Mouse (Mus musculus): ENCODE data around the gene Pde4c.

Pde4c gene

DNA sequence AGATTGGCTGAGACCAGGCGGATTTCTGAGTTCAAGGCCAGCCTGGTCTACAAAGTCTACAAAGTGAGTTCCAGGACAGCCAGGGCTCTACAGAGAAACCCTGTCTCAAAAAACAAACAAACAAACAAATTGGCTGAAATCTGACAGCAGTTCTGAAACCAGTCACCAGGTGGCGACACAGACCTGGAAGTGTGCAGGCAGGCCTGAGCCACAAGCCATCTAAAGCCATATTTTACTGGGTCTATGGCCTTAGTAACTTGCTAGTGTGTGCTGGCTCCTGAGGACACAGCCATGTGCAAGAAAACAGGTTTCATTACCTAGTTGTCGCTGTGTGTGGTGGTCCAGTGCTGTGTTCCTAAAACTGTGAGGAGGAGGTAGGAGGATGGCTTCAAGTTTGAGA, 2.8 kb upstream of the Pde4c start:
- peak; percentile 88 for DNase-seq (ENCODE audit: low read depth, low spot score)

DNA sequence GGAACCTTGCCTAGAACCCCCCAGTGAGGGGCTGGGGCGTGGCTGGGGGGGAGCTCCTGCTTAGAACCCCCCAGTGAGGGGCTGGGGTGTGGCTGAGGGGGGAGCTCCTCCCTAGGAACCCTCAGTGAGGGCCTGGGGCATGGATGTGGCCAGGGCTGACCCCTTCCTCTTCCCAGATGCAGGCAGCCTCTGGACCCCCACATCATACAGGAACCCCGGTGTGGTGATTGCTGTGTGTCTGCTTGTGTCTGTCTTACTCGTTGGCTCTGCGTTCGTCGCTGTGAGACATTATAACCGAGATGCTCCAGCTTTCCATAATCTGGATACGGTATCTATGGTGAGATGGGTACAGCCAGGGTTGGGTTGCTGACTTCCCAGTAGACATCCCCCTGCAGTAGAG, 1.9 kb upstream of the Pde4c start:
- no peak for DNase-seq (ENCODE audit: low read depth, low spot score)

DNA sequence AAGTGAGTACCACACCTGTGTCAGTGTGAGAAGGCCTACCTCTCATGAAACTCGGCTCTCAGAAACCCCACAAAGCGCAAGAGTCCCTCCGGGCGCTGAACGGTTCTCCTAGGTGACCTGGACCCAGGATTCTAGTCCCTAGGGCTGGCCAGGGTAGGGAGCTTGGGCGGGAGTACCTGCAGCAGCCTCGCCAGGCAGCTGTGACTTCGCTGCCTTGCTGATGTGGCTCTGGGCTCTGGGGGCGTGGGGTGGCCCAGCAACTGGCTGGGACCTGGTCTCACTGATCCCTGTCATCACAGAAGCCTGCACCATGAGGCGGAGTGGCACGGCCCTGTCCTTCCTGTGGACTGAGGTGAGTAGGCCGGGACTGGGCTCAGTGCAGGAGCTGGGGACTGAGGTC, 696 bp downstream of the Pde4c start:
- no peak for DNase-seq (ENCODE audit: low read depth, low spot score)

DNA sequence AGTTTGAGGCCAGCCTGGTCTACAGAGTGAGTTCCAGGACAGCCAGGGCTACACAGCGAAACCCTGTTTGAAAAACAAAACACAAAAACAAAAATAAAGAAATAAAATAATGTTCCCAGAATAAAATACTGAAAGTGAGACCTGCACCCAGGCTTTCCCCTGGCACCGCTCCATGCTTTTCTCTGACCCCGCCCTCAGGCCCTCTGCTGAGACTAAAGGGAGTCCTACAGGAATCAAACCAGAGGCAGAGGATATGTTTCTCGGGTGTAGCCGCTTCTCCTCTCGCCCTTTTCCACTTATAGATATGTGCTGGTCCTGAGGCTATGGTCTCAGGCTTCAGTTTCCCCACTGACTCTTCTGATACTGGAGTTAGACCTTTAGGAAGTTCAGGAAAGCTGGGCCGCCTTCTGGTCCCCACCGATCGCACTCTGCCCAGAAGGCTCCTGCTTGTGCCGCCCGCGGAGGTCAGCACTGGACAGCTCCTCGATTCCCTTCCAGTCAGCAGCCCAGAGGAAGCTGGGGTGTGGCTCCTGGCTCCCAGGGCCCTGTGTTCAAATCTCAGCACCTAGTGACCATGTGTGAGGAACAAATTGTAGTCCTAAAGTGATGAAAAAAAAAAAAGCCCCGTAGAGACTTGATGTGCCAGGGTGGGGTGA, 2.4 kb downstream of the Pde4c start:
- DNase-seq (ENCODE audit: low read depth, low spot score), result peak; percentile 50

DNA sequence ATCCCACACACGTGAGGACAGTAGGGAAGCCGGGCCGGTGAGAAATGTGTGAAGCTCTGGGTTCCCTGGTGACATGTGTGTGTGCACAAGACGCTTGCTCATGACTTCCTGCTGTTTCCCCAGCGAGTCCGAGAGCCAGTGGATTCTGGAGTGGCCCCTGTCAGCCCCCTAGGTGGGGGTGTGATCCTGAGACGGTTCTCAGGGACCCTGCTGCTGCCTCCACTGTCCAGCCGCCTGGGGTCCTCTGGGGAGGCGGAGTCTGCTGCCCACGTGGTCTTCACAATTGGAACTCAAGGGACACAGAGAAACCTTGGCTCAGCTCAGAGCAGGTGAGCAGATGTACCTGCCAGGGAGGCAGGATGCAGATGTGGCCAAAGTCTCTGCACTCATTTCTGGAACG, 3.2 kb downstream of the Pde4c start:
- no peak for DNase-seq (ENCODE audit: low read depth, low spot score)

DNA sequence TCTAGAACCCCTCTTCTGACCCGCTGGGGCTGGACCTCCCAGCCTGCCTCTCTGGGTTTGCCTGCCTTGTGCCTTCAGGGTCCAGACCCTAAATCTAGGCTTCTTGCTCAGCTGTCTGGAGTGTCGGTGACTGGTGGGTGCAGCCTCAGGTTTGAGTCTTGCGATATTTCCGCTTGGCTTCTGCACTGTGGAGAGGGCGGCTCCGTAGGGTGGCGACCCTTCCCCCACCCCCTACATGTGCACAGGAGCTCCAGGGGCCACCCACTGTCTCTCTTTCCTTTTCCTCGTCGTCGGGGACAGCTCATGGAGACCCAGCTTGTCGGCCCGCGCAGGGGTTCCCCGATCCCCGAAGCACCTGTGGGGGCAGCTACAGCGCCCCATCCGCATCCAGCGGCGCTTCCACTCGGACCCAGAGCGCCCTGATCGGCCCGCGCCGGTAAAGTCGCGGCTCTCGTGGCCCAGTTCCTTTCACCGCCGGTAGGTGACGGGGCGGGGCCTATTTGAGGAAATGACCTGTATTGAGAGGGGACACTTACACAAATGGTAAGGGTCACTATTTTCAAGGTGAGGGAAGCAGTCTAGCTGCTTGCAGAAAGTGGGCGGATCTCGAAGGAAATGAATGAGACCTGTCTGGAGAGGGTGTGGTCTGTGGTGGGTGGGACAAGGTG, 6.4 kb downstream of the Pde4c start:
- DNase-seq (ENCODE audit: low read depth, low spot score), result peak; percentile 94

DNA sequence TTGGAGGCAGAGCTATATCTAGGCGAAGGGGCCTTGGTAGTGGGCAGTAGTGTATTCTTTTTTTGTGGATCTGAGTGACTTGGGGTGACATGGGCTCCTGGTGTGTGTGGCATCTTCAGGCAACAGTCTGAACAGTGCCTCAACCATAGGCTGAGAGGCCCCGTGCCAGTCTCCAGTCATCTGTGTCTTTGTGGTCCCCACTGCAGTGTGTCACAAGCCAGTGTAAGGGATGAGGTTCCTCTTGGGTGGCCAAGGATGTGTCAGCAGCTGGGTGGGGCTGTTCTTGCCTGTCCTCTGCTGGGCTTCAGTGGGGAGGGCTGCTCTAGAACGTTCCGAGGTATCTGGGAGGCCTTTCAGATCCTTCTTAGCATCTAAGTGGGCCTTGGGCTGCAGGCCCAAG, 7.4 kb downstream of the Pde4c start:
- no peak for DNase-seq (ENCODE audit: low read depth, low spot score)

DNA sequence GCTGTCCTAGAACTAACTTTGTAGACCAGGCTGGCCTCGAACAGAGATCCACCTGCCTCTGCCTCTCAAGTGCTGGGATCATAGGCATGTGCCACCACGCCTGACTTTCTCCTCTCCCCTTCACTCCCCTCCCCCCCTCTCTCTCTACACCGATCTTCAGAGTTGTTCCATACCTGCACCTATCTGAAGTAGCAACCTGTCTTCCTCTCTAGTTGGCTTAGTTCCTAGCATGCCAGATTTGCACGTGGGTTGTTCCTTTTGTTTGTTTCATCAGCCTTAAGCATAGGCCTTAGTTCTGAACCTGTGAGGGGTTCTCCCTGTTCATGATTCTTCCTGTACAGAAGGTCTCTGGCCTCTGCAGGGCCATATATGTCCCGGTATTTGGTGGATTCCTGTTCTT, 14.2 kb downstream of the Pde4c start:
- no peak for DNase-seq (ENCODE audit: low read depth, low spot score)

DNA sequence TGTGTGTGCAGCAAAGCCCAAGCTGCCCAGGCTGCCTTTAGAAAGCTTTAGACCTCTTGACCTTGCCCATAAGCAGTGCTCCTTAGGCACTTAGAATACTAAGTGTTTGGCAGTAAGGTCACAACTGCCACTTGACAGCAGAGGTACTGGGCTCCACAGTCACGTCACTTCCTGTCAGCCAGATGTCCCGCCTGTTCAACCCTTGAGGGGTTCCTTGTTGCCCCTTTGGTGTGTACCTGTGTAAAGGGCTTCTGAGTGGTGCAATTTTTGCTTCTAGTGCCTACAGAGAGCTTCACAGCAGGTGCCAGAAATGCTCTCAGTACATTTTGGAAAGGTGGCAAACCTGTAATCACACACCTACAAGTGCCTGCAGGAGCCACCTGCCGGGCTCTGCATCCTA, 14.7 kb downstream of the Pde4c start:
- DNase-seq (ENCODE audit: low read depth, low spot score), result no peak

DNA sequence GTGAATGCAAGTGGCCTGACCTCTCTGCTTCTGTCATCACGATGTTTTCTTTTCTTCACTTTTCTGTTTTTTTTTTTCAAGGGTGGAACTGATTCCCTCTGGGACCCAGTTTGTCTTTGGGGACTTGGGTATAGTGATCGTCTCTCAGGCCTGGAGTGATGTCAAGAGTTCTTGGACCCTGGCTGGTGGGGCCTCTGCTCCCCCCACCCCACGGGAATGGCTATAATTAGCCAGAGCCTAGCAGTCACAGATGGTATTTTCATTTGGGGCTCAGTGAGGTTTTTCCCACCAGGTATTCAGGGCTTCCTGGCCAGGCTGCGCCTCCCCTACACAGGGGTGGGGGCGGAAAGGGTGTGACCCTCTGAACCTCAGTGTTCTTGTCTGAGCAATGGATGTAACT, 18.1 kb downstream of the Pde4c start:
- no peak for DNase-seq (ENCODE audit: low read depth, low spot score)

DNA sequence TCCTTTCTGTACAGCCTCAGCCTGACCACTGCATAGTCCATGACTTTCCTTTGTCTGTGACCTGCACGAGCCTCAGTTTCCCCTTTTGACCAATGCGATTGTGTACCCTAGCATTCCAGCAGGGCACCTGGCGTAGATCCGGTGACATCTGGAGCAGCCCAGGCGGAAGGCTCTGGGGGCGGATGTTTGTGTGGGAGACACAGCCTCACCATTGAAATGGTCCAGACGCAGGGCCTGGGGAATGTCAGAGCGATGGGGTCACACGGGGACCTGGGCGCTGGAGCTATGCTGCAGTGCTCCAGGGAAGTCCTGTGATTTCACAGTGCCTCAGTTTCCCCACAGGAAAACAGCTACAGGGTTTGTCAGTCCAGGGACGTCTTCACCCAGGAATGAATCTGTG, 18.7 kb downstream of the Pde4c start:
- no peak for DNase-seq (ENCODE audit: low read depth, low spot score)

DNA sequence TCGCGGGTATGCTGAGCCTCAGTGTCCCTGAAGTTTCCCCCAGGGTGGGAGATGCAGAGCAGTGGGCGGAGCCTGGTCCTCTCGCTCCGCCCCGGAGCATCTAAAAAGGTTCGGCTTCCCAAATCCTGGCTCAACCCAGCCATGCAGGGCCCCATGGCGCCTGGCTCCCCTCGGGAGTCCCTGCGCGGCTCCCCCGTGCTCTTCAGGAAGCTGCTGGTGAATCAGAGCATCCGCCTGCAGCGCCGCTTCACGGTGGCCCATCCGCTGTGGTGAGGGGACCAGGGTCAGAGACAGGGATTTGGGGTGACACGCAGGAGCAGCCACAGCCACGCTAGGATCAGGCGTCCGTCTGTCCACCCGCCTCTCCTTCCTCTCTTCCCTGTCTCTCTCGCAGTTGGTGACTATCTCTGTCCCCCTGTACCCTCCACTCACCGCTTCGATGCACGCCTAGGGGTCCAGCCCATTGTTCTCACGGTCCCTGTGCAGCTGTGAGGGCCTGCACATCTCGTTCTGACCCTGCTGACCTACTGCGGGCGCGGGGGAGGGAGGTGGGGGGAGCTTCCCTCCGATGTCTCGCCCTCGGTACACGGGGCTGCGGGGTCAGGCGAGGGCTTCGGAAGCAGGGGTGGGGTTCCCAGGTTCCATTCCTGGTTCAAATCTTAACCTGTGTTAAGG, 19.6 kb downstream of the Pde4c start:
- no peak for DNase-seq (ENCODE audit: low read depth, low spot score)

DNA sequence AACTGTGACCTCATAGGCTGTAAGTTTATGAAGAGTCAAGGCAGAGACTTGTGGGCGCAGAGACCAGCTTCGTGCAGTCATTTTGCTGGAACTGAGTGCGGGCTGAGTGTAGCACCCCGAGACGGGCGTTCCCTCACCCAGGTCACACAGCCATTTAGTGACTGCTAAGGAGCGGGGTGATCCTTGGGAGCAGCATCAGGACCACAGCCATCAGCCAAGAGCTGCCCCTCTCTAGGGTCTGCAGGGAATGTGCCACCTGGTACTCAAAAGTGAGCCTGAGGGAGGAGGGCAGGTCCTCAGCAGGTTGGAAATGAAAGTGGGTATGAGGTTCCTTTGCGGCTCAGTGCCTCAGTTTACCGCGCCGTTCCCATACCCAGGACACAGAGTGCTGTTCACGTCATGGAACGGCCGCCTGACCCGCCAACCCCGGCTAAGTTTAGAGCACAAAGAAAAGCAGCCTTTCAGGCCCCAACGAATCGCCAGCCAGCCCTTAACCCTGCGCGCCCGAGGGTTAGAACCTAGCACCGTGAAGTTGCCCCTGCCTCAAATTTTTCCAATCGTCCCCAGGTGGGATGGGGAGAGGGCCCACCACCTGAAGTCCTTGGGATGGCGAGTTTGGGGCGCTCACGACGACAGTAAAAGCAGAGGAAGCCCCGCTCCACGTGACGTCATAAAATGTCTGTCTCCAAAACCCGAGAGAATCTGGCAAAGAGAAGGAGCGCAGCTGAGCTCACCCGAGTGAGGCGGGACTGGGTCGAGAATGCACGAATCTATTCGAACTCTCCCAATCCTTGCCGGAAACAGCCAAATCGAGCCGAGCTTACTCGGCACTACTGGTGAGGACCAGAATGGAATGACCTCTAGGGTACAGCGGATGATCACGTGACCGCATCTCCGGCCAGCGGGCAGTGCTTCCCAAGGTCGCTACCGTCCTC, 20.4 kb downstream of the Pde4c start:
- peak; percentile 63 for DNase-seq (ENCODE audit: low read depth, low spot score)

DNA sequence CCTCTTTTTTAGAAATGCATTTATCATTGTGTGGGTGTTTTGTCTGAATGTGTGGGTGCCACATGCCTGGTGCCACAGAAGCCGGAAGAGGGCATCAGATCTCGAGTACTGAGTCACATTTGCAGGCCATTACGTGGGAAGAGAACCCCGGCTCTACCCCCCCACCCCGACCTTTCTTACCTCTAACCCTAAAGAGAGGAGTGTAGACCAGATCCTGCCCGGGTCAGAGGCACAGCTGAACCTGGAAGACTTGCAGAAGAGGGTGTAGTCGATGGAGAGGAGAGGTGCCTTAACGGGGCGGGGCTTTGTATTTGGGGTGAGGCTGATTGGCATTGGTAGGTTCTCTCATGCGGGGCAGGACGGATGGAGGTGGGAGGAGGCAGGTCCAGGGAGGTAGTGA, 21.3 kb downstream of the Pde4c start:
- no peak for DNase-seq (ENCODE audit: low read depth, low spot score)

DNA sequence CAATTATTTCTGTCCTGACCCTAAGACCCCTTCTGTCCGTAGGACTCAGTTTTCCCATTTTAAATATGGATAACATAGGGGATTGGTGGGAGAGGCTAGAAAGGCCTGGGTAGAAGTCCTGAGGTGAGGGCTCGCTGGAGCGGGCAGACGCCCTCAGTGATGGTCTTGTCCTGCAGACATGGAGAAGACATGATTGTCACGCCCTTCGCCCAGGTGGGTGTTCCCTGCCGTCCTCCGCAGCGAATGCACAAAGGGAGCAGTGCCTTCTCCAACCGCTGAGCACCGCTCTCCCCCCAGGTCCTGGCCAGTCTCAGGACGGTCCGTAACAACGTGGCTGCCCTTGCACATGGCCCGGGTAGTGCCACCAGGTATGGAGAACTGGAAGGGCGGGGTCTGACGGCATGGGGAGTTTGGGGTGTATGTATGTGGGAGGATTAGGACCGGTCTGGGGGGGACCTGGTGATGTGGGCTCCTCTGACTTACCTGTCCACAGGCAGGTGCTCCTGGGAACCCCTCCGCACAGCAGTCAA, 22.2 kb downstream of the Pde4c start:
- DNase-seq (ENCODE audit: low read depth, low spot score), result no peak

DNA sequence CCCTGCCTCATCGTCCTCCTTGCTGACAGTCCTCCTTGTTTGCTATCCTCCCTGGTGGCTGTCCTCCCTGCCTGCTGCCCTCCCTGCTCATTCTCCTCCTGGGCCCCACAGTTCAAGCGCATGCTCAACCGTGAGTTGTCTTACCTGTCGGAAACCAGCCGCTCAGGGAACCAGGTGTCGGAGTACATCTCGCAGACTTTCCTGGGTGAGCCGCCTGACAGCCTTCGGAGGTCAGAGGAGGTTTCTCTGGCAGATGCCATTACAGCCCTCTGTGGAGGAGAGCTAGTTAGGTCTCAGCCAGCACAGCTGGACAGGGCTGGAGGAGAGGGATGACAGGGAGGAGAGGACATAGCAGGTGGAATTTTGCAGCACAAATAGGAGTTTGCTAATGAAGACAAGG, 23.2 kb downstream of the Pde4c start:
- DNase-seq (ENCODE audit: low read depth, low spot score), result no peak

DNA sequence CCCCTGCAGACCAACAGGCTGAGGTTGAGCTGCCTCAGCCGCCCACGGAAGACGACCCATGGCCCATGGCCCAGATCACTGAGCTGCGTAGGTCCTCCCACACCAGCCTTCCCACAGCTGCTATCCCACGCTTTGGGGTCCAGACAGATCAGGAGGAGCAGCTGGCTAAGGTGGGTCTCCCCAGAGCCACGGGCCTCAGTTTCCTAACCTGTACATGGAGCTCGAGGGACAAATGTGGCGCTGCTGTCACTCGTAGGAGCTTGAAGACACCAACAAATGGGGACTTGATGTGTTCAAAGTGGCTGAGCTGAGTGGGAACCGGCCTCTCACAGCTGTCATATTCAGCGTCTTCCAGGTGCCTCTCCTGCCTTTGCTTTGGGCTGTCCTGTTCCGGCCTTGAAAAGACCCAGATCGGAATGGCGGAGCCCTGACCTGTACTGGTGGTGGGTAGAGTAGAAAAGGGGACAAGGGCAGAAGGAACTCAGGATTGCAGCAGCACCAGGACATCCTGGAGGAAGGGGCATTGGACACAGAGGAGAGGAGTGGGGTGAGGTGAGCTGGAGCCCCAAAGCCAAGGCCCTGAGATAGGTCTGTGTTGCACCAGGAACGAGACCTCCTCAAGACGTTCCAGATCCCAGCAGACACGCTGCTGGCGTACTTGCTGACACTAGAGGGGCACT, 23.8 kb downstream of the Pde4c start:
- DNase-seq (ENCODE audit: low read depth, low spot score), result no peak

DNA sequence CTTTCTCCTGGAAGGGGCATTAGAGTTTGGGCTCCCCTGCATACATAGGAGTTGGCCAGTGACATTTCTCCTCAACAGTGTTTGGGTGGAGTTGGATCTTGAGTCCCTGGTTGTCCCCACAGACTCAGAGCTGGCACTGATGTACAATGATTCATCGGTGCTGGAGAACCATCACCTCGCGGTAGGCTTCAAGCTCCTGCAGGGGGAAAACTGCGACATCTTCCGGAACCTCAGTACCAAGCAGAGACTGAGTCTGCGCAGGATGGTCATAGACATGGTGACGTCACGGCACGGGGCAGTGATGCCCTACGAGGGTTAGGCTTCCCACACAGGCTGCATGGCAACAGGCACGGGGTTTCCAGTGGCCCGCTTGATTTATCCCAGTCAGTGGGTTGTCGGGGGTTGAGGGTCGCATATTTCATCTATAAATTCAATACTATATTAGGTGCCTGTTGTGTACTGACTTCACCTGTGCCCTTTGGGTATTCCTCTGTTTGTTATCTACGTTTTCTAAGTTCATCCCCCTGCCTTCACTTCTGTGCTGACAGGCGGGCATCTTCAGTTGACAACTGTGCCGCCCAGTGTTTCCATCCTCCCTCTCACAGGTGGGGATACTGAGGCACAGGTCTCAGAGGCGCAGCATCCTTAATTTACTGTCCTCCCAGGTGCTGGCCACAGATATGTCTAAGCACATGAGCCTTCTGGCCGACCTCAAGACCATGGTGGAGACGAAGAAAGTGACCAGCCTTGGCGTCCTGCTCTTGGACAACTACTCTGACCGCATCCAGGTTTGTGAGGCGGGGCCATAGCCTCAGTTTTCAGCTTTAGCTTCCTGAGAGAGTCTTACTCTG, 25.0 kb downstream of the Pde4c start:
- no peak for DNase-seq (ENCODE audit: low read depth, low spot score)

DNA sequence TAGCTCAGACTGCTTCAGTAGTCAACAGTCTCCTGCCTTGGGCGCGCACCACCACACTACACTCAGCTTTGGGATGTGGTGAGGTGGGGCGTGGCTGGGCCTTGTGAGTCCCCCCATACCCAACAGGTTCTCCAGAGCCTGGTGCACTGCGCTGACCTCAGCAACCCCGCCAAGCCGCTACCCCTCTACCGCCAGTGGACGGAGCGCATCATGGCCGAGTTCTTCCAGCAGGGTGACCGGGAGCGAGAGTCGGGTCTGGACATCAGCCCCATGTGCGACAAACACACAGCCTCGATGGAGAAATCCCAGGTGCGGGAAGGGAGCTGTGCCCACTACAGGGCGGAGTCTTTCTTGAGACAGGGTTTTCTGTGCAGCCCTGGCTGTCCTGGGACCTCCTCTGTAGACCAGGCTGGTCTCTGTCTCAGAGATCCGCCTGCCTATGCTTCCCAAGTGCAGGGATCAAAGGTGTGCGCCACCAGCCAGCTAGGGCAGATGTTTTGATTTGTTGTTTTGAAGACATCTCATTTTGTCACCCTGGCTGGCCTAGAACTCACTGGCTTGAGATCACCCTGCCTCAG, 25.7 kb downstream of the Pde4c start:
- no peak for DNase-seq (ENCODE audit: low read depth, low spot score)

DNA sequence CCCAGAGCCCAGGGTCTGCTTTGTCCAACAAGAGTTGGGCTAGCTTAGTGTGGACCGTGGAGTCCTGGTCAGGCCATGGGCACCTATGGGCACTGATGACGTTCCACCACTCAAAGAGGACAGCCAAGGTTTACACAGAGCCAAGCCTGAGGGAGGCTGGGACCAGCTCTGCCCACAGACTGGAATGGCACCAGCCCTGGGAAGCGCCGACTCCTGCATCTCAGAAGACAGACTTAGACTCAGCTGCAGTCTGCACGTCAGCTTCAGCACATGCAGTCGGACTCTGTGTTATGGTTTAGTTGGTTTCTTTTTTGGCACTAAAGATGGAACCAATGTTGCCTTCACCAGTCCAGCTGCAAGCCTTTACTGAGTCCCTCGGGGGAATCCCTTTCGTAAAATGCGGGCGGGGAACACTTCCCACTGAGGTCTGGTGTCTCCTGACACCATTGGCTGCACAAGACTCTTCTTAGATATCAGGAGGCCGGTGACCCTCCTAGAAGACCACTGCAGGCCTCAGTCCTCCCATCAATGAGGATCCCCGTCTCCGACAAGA, 26.7 kb downstream of the Pde4c start:
- no peak for DNase-seq (ENCODE audit: low read depth, low spot score)

All from ES-CJ7 (cell line).